Mouse (Mus musculus): ENCODE data around the gene Gas2. TPM values are rescaled to one million over a fixed set of nuclear protein-coding genes. Genes with fewer than 3 reads are reported as not detected.

The Gas2 gene
- polyA plus RNA-seq, 1 experiment from 2014 or later = 3.1 TPM

DNA sequence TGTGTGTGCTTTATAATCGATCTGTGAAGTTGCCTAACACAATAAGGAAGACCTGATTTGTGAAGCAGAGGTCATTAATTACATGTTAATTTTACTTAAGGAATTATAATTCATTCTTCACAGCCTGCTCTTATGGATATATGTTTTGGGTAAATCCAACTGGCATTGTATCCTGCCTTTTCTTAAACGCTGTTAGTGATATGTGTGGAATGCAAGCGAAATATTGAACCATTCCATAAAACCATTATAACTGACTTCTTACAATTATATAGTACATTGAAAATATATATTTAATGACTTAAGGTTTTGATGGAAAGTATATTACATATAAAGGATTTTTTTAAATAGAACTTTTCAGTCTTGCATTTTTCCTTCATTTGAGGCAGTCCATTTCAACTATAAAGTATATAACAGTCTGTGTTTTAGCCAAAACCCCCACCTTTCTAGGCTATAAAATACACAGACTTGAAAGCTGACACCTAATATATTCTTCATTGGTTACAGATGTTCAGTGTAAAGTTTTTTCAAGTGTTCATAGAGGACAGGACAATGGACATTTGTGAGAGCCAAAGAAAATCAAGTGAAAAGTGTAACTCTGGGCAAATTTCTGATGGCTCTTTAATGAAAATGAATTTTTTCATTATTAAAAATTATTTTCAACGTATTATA, 32.5 kb downstream of the Gas2 start:
- Histone ChIP-seq H3K9ac (ENCODE audit: low read depth, low read length) (no peak overlapping the region), H3K4me1 (ENCODE audit: control insufficient read depth, low read depth, low read length) (no peaks in the 10 kb centered on the region), H3K4me3 (ENCODE audit: low read depth, low read length) (no peak overlapping the region), H3K27me3 (ENCODE audit: control insufficient read depth, insufficient read depth, low read depth, low read length) (no peaks in the 10 kb centered on the region), H3K4me2 (ENCODE audit: low read depth, low read length) (no peak overlapping the region), H3K36me3 (ENCODE audit: control insufficient read depth, insufficient read depth) (no peaks in the 10 kb centered on the region), H3K27ac (ENCODE audit: low read length) (no peak overlapping the region), H3K9me3 (replicated peaks; ENCODE audit: control insufficient read depth, low read length) (no peaks in the 10 kb centered on the region)
- ATAC-seq (ENCODE audit: low read depth) = no peak
- WGBS (ENCODE audit: insufficient replicate concordance) = 70% methylated on average over 4 of the region's 4 CpGs

DNA sequence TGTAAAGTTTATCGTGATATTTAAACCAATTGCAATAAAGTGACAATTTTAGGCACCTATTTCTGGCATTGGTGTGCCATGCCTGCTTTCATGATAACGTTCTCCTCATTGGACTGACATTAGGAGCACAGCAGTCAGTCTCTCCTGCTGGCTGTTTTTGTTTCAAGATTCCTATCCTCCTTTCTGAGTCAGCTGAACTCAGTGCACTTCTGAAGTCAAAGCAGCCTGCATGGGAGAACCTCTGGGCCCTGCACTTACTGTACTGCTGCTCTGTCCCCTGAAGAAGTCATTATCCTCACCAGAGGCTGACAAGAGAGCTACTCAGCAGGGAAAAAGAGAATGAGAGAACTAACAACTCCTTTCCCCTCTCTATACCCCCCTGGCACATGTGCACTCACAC, 33.1 kb downstream of the Gas2 start:
- no peak overlapping the region for H3K4me2 ChIP-seq (ENCODE audit: low read depth, low read length)
- no peaks in the 10 kb centered on the region for H3K4me1 ChIP-seq (ENCODE audit: control insufficient read depth, low read depth, low read length)
- ATAC-seq (ENCODE audit: low read depth) = no peak
- no peak overlapping the region for H3K4me3 ChIP-seq (ENCODE audit: low read depth, low read length)
- no peak overlapping the region for H3K9ac ChIP-seq (ENCODE audit: low read depth, low read length)
- H3K36me3 ChIP-seq (ENCODE audit: control insufficient read depth, insufficient read depth) = no peaks in the 10 kb centered on the region
- no peaks in the 10 kb centered on the region for H3K9me3 ChIP-seq (replicated peaks; ENCODE audit: control insufficient read depth, low read length)
- 63% methylated on average over 2 of the region's 2 CpGs for WGBS (ENCODE audit: insufficient replicate concordance)
- no peak overlapping the region for H3K27ac ChIP-seq (ENCODE audit: low read length)
- no peaks in the 10 kb centered on the region for H3K27me3 ChIP-seq (ENCODE audit: control insufficient read depth, insufficient read depth, low read depth, low read length)

DNA sequence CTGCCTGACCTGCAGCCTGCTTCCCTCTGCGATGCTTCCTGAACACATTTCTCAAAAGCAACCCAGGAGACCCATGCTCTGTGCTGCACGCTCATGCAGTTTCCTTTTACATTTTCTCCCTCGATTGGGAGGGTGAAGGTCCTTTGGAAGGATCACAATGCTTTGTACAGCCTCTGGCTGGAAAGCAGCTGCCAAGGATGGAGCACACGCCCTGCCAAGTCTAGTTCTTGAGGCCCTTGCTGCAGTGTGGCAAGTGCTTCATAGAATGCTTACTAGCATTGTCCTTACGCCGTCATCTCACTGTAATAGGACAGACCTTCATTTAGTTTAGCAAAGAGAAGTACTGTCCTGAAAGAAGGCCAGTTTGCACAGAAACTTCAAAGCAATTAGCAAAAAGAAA, 37.3 kb downstream of the Gas2 start:
- WGBS (ENCODE audit: insufficient replicate concordance) = 60% methylated on average over 6 of the region's 6 CpGs
- Histone ChIP-seq H3K36me3 (ENCODE audit: control insufficient read depth, insufficient read depth) (no peaks in the 10 kb centered on the region), H3K27me3 (ENCODE audit: control insufficient read depth, insufficient read depth, low read depth, low read length) (no peaks in the 10 kb centered on the region), H3K9me3 (replicated peaks; ENCODE audit: control insufficient read depth, low read length) (no peaks in the 10 kb centered on the region), H3K4me1 (ENCODE audit: control insufficient read depth, low read depth, low read length) (no peaks in the 10 kb centered on the region), H3K27ac (ENCODE audit: low read length) (no peak overlapping the region), H3K4me3 (ENCODE audit: low read depth, low read length) (no peak overlapping the region), H3K9ac (ENCODE audit: low read depth, low read length) (no peak overlapping the region), H3K4me2 (ENCODE audit: low read depth, low read length) (no peak overlapping the region)
- no peak for ATAC-seq (ENCODE audit: low read depth)

DNA sequence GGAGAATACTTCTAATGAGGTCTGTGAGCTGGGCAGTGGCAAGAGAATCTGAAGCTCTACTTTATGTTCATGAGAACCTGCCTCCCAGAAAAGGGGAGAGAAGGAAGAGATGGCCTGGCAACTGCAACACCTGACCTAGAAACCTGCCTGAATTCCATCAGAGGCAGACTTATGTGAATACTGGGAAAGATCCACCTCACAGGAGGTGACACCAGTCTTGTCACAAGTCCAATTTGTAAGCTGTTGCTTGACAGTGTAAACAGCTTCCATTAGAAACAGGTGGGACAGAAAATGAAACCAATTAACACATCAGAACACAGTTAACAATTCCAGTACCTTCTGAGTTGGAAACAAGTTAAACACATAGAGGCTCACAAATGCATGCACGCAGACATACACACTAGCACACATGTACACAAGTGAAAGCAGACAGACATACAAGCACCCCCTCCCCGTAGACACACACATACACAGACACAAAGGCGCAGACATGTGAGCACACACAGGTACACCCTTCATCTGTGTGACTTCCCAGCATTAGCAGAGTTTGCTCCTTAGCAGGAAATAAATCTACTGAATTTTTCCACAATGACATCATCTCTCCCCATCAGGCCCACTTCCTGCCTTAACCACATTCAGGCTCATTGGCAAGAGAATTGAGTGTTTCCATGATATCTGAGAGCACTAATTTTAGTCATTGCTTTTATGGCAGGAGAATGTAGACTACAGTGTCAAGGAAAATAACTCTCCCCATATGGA, 51.7 kb downstream of the Gas2 start:
- 58% methylated on average over 3 of the region's 3 CpGs for WGBS (ENCODE audit: insufficient replicate concordance)
- no peak overlapping the region for H3K4me2 ChIP-seq (ENCODE audit: low read depth, low read length)
- H3K4me3 ChIP-seq (ENCODE audit: low read depth, low read length) = no peak overlapping the region
- H3K36me3 ChIP-seq (ENCODE audit: control insufficient read depth, insufficient read depth) = no peaks in the 10 kb centered on the region
- no peaks in the 10 kb centered on the region for H3K27me3 ChIP-seq (ENCODE audit: control insufficient read depth, insufficient read depth, low read depth, low read length)
- H3K9ac ChIP-seq (ENCODE audit: low read depth, low read length) = no peak overlapping the region
- H3K27ac ChIP-seq (ENCODE audit: low read length) = no peak overlapping the region
- no peak for ATAC-seq (ENCODE audit: low read depth)
- H3K9me3 ChIP-seq (replicated peaks; ENCODE audit: control insufficient read depth, low read length) = no peaks in the 10 kb centered on the region
- no peaks in the 10 kb centered on the region for H3K4me1 ChIP-seq (ENCODE audit: control insufficient read depth, low read depth, low read length)

DNA sequence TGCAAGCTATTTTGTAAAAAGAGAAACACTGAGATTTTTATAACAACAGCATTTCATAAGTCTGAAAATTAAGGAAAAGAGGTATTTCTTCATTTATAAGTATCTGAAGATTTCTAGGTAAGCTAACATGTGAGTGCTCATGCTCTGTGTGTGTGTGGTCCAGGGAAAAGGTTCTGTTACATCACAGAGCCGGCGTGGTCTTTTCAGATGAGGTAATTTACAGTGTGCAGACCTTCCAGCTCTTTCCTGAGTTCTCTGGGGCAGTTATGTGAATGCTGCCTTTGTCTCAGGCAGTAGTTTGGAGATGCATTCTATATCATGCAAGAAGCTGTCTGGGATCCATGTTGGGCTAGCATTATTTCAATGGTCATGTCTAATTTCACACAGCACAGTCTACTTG, 52.3 kb downstream of the Gas2 start:
- Histone ChIP-seq H3K9ac (ENCODE audit: low read depth, low read length) (no peak overlapping the region), H3K4me3 (ENCODE audit: low read depth, low read length) (no peak overlapping the region), H3K9me3 (replicated peaks; ENCODE audit: control insufficient read depth, low read length) (no peaks in the 10 kb centered on the region), H3K27ac (ENCODE audit: low read length) (no peak overlapping the region), H3K4me2 (ENCODE audit: low read depth, low read length) (no peak overlapping the region), H3K36me3 (ENCODE audit: control insufficient read depth, insufficient read depth) (no peaks in the 10 kb centered on the region), H3K4me1 (ENCODE audit: control insufficient read depth, low read depth, low read length) (no peaks in the 10 kb centered on the region), H3K27me3 (ENCODE audit: control insufficient read depth, insufficient read depth, low read depth, low read length) (no peaks in the 10 kb centered on the region)
- no peak for ATAC-seq (ENCODE audit: low read depth)
- 55% methylated on average over 2 of the region's 2 CpGs for WGBS (ENCODE audit: insufficient replicate concordance)

DNA sequence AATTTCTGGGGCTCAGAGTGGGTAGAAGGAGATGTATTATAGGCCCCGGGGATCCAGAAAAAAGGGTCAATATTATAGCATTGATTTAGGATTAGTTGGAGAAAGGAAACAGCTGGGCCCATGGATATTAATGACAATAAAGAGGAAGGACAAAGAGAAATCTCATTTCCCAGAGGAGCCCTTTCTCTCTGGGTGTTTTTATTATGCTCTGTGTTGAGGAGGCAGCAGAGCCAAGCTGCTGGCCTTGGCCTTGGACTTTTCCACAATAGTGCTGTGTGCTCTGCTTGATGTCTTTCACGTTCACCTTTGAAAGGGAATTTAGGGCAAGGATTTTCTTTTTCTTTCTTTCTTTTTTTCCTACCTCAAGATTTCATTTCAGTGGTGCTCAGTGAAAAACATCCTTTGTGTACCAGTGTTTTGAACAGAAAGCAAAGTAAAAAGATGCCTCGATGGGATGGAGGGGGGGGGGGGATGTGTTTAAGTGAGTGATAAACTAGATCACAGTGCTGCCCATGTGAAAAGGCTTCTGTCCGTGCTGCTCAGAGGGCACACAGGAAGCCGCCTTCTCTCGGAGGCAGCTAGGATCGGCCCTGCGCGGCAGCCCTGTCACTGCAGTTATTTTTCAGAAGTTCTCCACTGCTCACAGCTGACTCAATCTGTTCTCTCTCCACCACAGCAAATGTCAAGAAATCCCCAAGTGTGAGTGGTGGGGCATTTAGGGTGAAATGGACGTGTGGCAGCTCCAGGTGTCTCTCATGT, 67.1 kb downstream of the Gas2 start:
- Histone ChIP-seq H3K27ac (ENCODE audit: low read length) (no peak overlapping the region), H3K4me1 (ENCODE audit: control insufficient read depth, low read depth, low read length) (no peaks in the 10 kb centered on the region), H3K9me3 (replicated peaks; ENCODE audit: control insufficient read depth, low read length) (no peaks in the 10 kb centered on the region), H3K4me3 (ENCODE audit: low read depth, low read length) (no peak overlapping the region), H3K4me2 (ENCODE audit: low read depth, low read length) (no peak overlapping the region), H3K9ac (ENCODE audit: low read depth, low read length) (no peak overlapping the region), H3K36me3 (ENCODE audit: control insufficient read depth, insufficient read depth) (no peaks in the 10 kb centered on the region), H3K27me3 (ENCODE audit: control insufficient read depth, insufficient read depth, low read depth, low read length) (no peaks in the 10 kb centered on the region)
- ATAC-seq (ENCODE audit: low read depth) = no peak
- 59% methylated on average over 10 of the region's 10 CpGs for WGBS (ENCODE audit: insufficient replicate concordance)

DNA sequence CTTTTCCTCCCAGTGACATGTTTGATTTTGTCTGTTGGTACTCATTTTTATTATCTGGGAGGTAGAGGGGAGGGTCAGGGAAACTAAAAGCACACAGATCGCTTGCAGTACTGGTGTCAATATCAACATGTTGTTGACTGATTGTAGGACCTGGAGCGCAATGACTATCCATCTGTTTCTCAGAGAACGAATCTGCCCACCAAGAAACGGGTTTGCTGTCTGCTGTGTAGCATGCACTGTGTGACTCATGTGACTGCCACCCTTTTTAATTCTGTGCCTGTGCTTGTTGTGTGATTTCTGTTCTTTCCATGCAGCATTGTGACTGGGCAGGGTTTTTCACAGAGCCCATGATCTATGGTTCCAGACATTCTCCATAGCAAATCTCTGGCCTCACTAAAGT, 69.4 kb downstream of the Gas2 start:
- H3K9me3 ChIP-seq (replicated peaks; ENCODE audit: control insufficient read depth, low read length) = no peaks in the 10 kb centered on the region
- no peak overlapping the region for H3K4me2 ChIP-seq (ENCODE audit: low read depth, low read length)
- H3K4me1 ChIP-seq (ENCODE audit: control insufficient read depth, low read depth, low read length) = no peaks in the 10 kb centered on the region
- no peak for ATAC-seq (ENCODE audit: low read depth)
- H3K36me3 ChIP-seq (ENCODE audit: control insufficient read depth, insufficient read depth) = no peaks in the 10 kb centered on the region
- no peak overlapping the region for H3K9ac ChIP-seq (ENCODE audit: low read depth, low read length)
- no peak overlapping the region for H3K27ac ChIP-seq (ENCODE audit: low read length)
- no peaks in the 10 kb centered on the region for H3K27me3 ChIP-seq (ENCODE audit: control insufficient read depth, insufficient read depth, low read depth, low read length)
- no peak overlapping the region for H3K4me3 ChIP-seq (ENCODE audit: low read depth, low read length)
- WGBS (ENCODE audit: insufficient replicate concordance) = 67% methylated on average over 4 of the region's 4 CpGs

DNA sequence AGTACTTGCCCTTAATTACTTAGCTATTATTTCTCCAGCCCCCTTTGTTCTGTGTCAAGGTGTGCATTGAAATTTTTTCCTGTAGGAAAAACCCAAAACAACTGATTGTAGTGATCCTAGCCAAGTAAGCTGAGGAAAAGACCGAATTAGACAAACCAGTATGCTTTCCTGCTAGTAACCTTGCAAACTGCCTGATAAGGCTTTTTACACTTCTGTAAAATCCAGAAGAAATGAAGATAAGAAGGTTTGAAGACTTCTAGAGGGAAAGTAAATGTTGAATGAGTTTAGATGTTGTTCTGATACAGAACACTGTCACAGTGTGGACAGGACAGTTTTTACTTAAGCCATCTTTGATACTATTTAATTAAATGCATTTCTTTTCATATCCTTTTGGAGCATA, 75.5 kb downstream of the Gas2 start:
- Histone ChIP-seq H3K27me3 (ENCODE audit: control insufficient read depth, insufficient read depth, low read depth, low read length) (no peaks in the 10 kb centered on the region), H3K9ac (ENCODE audit: low read depth, low read length) (no peak overlapping the region), H3K4me1 (ENCODE audit: control insufficient read depth, low read depth, low read length) (no peaks in the 10 kb centered on the region), H3K36me3 (ENCODE audit: control insufficient read depth, insufficient read depth) (no peaks in the 10 kb centered on the region), H3K27ac (ENCODE audit: low read length) (no peak overlapping the region), H3K4me2 (ENCODE audit: low read depth, low read length) (no peak overlapping the region), H3K4me3 (ENCODE audit: low read depth, low read length) (no peak overlapping the region), H3K9me3 (replicated peaks; ENCODE audit: control insufficient read depth, low read length) (no peaks in the 10 kb centered on the region)
- ATAC-seq (ENCODE audit: low read depth) = no peak
- whole genome bisulfite sequencing (ENCODE audit: insufficient replicate concordance) = 36% methylated on average over 1 of the region's 1 CpGs

DNA sequence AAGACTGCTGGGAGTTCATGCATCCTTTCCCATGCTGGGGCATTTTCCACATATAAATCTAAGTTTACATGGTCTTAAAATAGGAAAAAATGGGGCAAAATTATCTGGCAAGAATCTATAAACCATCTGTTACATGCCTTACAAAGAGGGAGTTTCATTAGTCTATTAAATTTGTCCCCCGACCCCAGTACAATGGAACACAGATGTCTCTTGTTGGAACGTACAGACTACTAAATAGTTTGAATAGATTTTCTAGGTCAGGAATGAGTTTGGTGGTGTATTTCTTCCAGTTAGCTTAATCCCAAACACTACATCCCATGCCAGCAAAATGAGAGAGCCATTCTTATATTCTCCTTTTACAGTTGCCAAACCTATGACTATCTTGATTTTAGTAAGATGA, 78.6 kb downstream of the Gas2 start:
- H3K4me1 ChIP-seq (ENCODE audit: control insufficient read depth, low read depth, low read length) = no peaks in the 10 kb centered on the region
- no peak overlapping the region for H3K4me2 ChIP-seq (ENCODE audit: low read depth, low read length)
- no peak overlapping the region for H3K4me3 ChIP-seq (ENCODE audit: low read depth, low read length)
- WGBS (ENCODE audit: insufficient replicate concordance) = 70% methylated on average over 2 of the region's 2 CpGs
- ATAC-seq (ENCODE audit: low read depth) = no peak
- H3K36me3 ChIP-seq (ENCODE audit: control insufficient read depth, insufficient read depth) = no peaks in the 10 kb centered on the region
- no peak overlapping the region for H3K27ac ChIP-seq (ENCODE audit: low read length)
- H3K9ac ChIP-seq (ENCODE audit: low read depth, low read length) = no peak overlapping the region
- H3K9me3 ChIP-seq (replicated peaks; ENCODE audit: control insufficient read depth, low read length) = no peaks in the 10 kb centered on the region
- H3K27me3 ChIP-seq (ENCODE audit: control insufficient read depth, insufficient read depth, low read depth, low read length) = no peaks in the 10 kb centered on the region
